Mouse (Mus musculus) T-cell, adult 2 months (primary cell): Measurements from ENCODE around the gene Elp6.

Source experiments
- DNase-seq: peaks from one replicate; pipeline ENCODE4 v3.0.0; 2022; ENCODE audit warnings: low spot score

The Elp6 gene

DNA sequence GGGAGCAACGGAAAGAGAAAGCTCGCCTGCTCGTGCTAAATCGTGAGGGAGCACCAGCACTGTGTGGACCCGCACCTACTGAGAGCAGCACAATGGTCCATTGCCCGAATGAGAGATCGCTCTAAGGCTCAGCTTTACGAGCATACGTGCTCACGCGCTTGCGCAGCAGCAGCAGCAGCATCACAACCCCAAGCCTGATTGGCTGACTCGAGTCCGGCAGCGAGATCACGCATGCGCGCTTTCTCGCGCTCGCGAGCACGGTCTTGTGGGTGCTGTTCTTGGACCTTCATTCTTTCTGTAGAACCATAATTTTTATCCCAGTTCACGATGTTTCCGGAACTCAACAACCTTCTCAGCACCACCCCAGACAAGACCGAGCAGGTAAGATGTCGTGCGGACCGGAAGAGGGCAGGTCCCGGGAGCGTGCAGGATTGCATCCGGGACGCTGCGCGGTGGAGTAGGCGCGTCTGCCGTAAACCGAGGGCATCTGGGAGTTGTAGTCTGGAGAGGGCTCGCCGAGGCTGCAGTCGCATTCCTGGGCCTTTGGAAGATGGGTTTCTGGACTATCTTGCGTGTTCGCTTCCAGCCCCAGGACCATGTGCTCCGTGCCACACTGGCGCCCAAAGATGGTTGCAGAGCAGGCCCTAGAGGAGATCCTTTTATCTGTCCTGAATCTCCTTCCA lies at the start of gene Elp6:
TSS of gene Elp6 (plus strand) at position 205 of the 683 bp plus-strand sequence.
- DNase-seq, result peak; percentile 86

DNA sequence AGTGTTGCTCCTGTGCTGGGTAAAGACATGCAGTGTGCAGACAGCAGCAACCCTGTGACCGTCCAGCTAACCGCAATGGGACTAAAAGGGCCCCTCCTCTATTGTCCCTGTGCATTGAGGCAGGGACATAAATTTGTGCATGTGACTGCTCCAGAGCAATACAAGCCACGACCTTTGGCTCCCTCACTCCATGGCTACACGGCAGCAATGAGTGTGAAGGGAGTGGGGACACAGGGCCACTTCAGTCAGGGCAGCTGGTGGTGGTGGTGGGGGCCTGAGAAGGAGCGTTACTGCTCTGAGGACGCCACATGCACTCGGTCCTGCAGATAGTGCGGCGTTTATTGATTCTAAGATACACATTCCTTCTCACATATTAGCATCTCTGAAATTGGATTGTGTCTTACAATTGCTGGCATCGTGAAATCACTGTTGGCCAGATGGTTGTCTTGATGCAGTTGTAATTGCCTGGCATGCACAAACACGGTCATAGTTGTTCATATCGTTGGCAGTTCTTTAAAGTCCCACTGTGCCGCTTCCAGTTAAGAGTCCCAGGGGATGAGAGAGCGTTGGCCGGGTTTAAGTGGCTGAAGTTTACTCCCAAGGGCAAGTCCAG lies 49.5 kb upstream of the Elp6 start:
- no peak for DNase-seq

DNA sequence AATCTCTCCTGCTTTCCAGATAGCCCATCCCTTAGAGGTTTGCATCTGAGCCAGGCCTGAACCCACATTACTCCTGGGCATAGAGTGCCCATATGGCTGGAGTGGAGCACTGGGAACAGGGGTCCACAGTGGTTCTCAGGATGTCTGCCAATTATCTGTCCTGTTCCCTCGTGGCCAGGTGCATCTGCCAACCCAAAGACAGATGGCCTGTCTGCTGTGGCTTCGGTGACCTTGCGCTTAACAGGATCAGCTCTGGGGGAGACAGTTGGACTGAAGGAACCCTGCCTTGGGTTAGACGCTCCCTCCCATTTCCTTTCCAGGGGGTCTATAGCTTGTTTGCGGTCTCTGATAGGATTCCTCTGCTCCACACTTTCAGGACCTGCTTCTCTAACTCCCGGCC lies 46.3 kb upstream of the Elp6 start:
- no peak for DNase-seq

DNA sequence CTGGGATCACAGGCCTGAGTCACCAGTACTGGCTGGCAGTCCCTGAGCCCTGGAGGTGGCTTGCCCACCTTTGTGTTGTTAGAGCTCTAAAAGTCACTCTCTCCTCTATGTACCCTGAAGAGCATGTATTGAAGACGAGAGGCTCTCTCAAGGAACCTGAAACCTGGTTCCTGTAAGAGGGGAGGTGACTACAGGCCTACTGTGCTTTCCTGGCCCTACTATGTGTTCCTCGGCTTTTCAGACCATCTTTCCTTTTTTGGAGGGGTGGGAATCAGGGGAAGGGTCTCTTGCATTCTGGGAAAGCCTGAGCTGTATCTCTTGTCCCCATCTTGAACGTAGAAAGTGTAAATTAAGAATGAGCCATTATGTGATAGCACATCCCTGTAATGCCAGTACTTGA lies 45.9 kb upstream of the Elp6 start:
- DNase-seq, result no peak

DNA sequence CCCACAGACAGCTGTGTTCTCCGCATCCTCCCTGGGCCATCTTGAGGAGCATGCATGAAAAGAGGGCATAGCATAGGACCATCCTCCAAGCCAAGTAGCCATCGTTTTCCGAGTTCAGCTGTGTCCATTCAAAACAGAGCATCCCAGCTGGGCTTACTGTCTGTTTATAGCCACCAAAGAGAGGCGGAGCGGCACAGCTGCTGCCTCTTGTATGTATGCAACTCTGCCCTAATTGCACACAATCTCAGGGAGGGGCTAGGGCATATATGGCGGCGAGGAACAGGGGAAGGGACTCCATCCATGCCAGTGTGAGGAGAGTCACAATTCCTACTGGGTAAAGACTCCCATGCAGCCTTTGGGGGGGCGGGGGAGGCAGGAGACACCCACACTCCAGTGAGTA lies 41.8 kb upstream of the Elp6 start:
- no peak for DNase-seq

DNA sequence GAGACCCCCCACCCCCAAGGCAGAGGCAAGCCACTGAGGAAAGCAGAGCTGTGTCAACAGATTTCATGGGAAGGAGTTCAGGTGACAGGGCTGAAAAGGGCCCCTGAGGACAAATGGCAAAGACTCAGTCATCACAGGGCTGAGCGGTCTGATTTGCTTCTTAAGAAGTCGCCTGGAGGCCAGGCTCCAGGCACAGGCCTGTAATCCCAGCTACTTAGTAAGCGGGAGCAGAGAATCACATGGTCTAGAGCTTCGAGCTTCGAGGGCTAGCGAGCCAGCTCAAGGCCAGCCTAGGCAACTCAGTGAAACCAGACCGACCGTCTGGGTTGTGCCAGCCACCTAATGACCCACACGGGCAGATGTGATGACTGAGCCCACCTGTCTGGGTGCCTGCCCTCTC lies 40.0 kb upstream of the Elp6 start:
- DNase-seq, result no peak

DNA sequence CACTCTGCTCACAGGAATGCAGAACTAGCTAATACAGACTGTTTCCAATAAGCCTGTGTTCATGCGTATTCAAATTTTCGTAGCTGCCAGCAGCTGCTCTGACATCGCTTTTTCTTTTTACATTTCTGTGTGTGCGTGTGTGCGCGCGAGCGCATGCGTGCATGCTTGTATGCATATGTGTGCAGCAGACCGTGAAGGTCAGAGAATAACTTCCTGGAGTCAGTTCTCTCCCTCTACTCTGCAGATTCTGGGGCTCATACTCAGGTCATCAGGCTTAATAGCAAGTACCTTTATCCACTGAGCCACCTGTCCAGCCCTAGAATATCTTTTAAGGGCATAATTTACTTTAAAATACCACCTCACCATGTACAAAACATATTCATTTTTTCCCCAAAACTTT lies 36.6 kb upstream of the Elp6 start:
- DNase-seq, result no peak

DNA sequence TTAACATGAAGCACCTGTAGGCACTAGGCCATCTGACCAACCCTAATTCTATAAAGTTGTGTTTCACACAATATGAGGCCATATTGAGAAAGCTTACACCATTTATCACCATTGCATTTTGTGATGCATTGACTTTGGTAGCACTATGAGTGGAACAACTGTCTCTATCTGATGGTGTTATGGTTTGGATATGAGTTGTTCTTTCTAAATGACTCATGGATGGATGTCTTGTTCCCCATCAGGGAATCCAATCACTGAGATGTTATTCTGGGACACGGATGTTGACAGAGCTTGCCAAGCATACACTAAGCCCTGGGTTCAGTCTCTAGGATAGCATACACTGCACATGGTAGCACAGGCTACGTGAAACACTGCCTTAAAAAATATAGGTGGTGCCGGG lies 32.6 kb upstream of the Elp6 start:
- DNase-seq, result no peak

DNA sequence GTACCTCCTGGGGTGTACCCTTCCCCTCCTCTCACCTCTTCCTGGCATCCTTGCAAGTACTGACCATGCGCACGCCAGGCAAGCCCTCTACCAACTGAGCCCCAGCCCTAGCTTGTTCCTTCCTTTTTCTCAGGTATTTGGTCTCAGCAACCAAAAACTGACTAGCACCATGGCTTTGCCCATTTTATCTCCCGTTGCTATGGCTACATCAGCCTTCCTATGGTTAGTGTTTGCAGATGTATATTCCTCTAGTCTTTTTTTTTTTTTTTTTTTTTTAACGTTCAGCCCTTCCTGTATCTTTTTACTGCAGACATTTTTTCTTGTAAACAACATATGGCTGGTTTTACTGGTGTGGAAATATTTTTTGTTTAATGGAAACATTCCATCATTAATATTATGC lies 31.5 kb upstream of the Elp6 start:
- no peak for DNase-seq

DNA sequence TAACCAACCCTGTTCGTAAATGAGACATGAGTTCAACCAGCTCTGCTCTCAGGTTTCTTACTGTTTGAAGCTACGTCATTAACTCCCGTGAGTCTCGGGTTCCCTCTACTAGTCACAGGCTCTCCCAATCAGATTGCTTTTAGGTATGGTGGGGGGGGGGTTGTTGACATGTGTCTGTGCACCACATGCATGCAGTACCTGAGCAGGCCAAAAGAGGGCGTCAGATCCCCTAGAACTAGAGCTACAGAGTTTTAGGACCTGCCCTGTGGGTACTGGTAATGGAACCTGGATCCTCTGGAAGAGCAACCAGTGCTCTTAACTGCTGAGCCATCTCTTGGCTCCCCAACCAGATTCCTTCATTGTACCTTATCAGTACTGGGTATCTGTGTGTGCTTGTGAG lies 29.1 kb upstream of the Elp6 start:
- peak; percentile 6 for DNase-seq

DNA sequence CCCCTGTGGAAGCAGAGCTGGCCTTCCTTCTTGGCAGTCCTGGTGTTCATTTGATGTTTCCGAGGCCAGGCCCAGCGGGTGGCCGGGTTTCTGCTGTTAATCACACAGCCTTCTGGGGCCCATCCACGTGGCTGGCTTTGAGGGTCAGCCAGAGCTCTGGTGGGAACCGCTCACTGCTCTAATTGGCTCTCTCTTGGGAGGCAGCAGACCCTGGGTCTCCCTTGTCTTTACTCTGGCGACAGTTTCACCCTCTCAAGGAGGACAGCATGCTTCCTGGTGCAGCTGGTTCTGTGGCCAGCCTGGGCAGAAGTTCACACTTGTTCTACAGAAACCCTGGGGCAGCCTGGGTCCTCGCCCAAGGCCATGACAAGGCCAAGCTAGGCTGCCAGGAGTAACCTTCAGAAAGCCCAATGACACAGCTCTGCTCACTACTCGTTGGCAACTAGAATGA lies 27.5 kb upstream of the Elp6 start:
- no peak for DNase-seq

DNA sequence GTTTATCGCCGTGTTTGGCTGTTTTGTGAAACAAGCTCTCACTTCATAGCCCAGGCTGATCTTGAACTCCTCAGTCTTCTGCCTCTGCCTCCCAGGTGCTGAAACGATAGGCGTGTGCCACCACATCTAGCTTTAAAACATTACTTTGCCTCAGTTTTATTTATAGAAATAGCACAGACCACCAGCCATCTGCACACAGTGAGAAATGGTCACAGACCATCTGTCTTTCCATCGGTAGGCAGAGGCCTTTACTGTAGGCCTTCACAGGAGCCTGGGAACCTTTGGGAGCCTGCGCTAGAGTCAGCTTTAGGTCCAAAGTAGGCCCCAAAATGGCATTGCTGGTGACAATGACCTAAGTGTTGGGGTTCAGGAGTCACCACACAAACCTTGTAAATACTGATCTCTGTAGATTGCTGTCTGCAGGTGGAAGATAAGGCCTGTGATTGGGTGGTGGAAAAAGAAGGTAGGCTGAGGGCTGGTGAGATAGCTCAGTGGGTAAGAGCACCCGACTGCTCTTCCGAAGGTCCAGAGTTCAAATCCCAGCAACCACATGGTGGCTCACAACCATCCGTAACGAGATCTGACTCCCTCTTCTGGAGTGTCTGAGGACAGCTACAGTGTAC lies 20.8 kb upstream of the Elp6 start:
- no peak for DNase-seq

DNA sequence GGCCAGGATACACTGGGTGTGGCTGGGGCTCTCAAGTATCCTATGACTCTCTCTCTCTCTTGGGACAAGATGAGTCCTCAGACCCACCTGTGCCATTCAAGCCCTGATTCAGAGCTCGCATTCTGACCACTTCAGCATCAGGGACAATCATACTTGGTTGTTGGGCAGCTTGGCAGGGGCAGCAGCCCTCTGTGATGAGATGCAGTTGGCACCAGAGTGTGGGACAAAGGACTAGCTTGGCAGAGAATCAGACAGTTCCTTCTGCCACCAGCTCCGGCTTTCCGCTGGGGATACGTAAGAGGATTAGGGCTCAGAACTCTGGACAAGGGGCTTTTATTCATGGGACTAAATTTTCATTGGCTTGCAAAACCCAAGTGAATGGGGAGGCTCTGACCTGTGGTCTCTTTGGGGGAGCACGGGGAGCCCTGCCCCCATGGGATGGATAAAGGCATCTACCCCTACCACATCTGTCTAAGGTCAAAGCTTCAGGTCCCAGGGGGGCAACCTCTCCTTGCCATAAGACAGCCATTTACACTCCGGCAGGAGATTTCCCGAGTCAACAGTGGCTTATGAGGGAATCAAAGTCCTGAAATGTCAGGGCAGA lies 17.6 kb upstream of the Elp6 start:
- no peak for DNase-seq

DNA sequence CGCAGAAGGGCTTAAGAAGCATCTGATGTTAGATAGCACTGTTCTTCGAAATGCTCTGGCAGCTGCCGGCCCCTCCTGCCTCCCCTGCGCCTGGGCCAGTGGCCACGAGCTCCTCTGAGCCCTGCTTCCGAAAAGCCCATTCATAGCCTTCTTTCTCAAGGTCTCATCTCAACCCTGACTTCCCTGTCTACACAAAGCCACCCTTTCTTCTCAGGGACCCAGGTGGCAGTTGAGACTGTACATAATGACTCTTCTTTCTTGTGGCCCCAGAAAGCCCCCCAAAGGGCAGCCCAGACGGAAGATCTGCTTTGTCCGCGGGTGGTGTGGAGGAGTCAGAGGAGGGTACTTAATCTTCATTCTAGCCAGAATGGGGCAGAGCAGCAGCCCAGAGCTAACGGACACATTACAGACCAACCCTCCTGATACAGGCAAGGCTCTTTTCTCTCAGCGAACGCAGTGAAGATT lies 11.7 kb upstream of the Elp6 start:
- no peak for DNase-seq

DNA sequence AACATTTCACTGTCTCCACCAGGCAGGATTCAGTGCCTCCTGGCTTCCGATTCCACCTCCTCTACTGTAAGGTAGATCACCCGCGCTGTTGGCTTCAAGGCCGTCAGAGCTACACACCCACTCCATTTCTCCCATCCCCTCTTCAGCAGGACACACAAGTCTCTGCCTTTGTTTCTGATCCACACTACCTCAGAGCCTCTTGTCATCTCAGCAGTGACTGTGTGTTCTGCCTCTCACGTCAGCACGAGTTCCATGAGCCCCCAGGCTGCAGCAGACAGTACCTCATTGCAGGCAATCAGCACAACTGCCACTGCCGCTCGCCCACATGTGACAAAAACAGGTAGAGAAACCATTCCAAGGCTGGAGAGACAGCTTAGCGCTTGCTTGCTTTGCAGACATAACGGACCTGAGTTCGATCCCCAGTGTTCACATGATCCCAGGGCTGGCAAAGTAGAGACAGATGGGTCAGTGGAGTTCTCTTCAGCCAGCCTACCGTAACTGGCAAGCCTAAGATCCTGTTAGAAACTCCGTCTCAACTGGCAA lies 11.0 kb upstream of the Elp6 start:
- DNase-seq, result no peak

DNA sequence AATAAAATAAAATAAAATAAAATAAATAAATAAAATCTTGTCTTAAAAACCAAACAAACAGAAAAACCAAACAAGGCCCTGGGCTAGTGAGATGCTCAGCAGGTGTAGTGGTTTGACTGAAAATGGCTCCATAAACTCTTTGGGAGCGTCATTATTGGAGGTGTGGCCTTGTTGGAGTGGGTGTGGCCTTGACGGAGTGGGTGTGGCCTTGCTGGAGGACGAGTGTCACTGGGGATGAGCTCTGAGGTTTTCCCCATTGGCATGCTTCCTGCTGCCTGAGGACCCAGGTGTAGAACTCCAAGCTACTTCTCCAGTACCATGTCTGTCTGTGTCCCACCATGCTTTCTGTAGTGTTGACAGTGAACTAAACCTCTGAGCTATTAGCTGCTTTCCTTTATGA lies 10.2 kb upstream of the Elp6 start:
- DNase-seq, result no peak

DNA sequence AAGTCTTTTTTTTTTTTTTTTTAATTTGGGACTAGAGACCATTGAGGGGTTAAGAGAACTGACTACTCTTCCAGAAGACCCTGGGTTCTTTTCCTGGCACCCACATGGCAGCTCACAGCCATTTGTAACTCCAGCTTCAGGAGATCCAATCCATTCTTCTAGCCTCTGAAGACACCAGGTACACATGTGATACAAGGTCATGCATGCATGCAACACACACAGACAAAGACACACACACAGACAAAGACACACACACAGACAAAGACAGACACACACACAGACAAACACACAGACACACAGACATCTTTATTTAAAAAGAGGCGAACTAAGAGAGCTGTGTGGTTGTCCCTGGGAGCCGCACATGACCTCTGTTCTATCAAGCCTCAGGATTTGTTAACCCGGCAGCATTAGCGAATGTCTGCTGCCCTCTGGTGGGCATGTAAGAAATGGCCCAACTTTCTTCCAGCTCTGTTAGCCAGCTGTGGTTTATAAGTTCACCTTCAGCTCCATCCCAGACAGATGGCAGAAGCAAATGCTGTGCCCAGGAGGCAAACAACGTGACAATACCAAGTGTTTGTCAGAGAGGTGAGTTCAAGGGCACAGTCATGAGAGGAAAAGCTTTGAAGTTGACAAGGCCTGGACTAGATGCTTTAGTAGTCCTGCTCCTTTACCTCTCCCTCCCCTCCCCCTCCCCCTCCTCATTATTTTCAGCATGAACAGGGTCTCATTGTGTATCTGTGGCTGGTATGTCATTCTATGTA lies 7.9 kb upstream of the Elp6 start:
- DNase-seq, result peak; percentile 75

DNA sequence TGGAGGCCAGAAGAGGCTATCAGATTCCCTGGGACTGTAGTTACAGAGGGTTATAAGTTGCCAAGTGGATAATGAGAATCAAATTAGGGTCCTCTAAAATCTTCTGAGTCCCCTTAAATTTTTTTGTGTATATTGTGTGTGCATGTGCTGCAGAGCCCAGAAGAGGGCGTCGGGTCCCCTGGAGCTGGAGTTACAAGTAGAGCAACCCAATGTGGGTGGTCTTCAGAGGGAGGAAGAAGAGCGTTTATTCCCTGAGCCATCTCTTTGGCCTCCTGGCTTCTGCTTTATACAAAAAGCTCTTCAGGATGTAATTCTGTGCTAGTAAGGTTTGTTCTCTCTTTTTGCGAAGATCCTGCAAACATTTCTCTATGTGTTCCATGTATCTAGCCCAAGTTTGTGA lies 457 bp upstream of the Elp6 start:
- DNase-seq, result no peak

DNA sequence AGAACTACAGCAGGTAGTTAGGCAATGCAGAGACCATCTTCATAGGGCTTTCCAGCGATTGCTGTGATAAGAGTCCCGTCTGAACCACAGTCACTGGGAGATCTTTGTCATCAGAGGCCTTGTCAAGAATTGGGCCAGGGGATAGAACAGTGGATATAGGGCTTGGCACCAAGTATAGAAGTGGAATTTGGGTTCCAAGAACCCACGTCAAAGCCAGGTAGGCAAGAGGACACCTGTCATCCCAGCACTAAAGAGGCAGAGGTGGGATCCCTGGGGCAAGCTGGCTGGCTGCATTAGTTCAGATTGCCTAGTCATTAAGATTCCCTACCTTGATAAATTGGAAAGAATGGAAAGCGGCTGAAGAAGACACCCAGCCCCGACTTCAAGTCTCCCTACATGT lies 1.4 kb downstream of the Elp6 start:
- no peak for DNase-seq

DNA sequence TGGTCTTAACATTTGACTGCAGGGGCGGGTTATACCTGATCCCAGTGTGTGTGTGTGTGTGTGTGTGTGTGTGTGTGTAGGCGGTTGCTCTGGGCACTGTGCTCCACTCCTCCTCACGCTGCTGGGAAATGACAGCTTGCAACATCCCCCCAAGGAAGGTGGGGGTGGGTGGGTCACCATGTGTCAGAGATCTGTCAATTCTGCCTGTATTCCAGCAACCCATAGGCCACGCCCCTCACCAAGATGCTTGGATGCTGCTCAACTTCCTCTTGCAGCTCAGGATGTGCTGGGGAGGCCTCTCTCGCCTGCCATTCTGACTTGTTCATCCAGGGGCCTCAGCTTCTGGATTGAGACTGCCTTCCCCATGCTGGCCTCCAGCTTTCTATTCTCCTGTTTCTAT lies 9.7 kb downstream of the Elp6 start:
- DNase-seq, result no peak

DNA sequence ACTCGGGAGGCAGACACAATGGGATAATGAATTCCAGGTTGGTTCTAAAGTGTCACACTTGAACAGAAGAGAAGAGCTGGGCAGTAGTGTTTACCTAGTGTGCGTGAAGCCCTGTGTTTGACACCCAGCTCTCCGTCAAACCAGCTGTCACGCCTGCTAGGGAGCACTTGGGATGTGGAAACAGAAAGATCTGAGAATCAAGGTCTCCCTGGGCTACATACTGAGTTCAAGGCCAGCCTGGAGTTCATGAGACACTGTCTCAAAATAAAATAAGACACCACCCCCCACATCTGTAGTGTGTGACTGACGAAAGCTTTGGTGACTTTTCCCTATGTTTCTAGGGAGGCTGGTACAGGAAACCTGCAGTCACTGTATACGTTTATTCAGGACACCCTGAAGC lies 10.4 kb downstream of the Elp6 start:
- DNase-seq, result no peak

DNA sequence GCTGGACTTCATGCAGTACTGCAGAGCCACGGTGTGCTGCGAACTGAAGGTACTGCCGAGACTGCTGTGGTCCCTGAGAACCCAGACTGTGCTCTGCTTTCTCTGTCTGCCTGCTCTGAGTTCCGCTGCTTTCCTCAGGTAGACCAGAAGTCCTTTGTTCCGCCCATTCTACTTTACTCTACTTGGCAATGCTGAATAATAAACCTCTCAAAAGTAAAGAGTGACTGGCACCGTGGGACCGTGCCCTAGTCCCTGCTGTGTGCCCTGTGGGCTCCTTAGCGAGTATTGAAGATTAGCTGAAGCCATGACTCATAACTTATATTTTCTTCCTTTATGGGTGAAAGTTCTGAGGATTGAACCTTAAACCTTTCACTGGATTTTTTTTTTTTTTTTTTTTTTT lies 10.9 kb downstream of the Elp6 start:
- DNase-seq, result no peak
